10 mouse cellular contexts compared by ENCODE assay signal in the genomic region with DNA sequence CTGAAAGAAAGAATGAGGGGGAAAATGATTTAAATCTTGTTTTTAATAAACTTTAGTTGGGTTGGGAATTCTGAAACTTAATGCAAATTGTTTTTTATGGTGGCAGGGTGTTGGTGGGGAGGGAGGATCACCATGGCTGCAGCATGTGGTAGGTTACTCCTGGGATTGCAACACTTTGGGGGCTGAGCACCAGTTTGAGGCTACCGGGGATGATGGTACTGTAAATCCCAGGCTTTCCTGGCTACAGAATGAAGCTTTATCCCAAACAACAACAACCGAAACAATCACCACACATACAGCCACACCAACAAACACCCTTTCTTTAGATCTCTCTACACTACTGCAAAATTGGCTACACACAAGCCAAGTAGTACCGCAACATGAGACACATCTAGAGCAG. TPM values are rescaled to one million over a fixed set of nuclear protein-coding genes. Genes with fewer than 3 reads are reported as not detected.
DNase-seq lines count a peak whose midpoint lies in the region; ATAC-seq and TF ChIP-seq lines count a peak whose summit lies in the region.
"Had no signal": no experiment of that assay in that cellular context is flagged by ENCODE, and none has a peak within 500 bp of the region (broad histone marks: within the 10 kb centered on the region; RNA-seq: fewer than 3 reads in every experiment).

No protein-coding gene starts in this region.

- H3K27ac ChIP-seq in heart, adult 2 months = peak overlapping the region; percentile 9; the same call in 1 of the 2 replicates
- no peak overlapping the region for H3K27ac ChIP-seq in limb, embryonic 12.5 days
- H3K27ac ChIP-seq in limb, embryonic 10.5 days = no peak overlapping the region
- H3K27ac ChIP-seq in hindbrain, embryonic 15.5 days (replicated peaks) = no peak overlapping the region
- H3K27ac ChIP-seq in neural tube, embryonic 15.5 days (replicated peaks) = no peak overlapping the region

- intact Hi-C loops in heart, adult 2 months (cut with DNase I) = no loop called here

- H3K4me1 ChIP-seq in heart, adult 2 months (ENCODE audit: control insufficient read depth, insufficient read depth, low read length) = peaks cover 8% of the 10 kb centered on the region
- H3K4me1 ChIP-seq in limb, embryonic 12.5 days (replicated peaks) = peaks cover 4% of the 10 kb centered on the region
- H3K4me1 ChIP-seq in limb, embryonic 10.5 days = peaks cover 15% of the 10 kb centered on the region
- H3K4me1 ChIP-seq in hindbrain, embryonic 15.5 days (replicated peaks) = peaks cover 15% of the 10 kb centered on the region
- peaks cover 13% of the 10 kb centered on the region for H3K4me1 ChIP-seq in neural tube, embryonic 15.5 days

- peak; percentile 38; the same call in 1 of the 2 replicates for TF ChIP-seq EP300 in heart, adult 2 months (IDR thresholded peaks at IDR 0.05; ENCODE audit: insufficient read depth, low read depth, low read length)

- DNase-seq in heart, adult 2 months = no peak
- no peak for DNase-seq in heart, adult 9 months (ENCODE audit: low spot score in 2 of 2)
- DNase-seq in limb, embryonic 10.5 days (ENCODE audit: low spot score) = no peak
- DNase-seq in frontal cortex, adult 2 months (ENCODE audit: extremely low spot score in 1 of 2, low spot score in 1 of 2) = no peak
- no peak for DNase-seq in natural killer cell, adult 2 months (ENCODE audit: low spot score in 2 of 2)
- DNase-seq: B cell, adult 2 months; lung, postnatal 4 days had no signal

- WGBS in heart, adult 2 months = 71% methylated on average over 3 of the region's 3 CpGs
- 91% methylated on average over 3 of the region's 3 CpGs for WGBS in limb, embryonic 12.5 days
- 81% methylated on average over 3 of the region's 3 CpGs for WGBS in limb, embryonic 10.5 days
- WGBS in hindbrain, embryonic 15.5 days = 84% methylated on average over 3 of the region's 3 CpGs
- 90% methylated on average over 3 of the region's 3 CpGs for WGBS in neural tube, embryonic 15.5 days

- TF ChIP-seq CTCF in heart, adult 2 months (IDR thresholded peaks at IDR 0.05) = no peak

- no peaks in the 10 kb centered on the region for H3K9me3 ChIP-seq in limb, embryonic 12.5 days
- H3K9me3 ChIP-seq in limb, embryonic 10.5 days (replicated peaks) = no peaks in the 10 kb centered on the region
- no peaks in the 10 kb centered on the region for H3K9me3 ChIP-seq in hindbrain, embryonic 15.5 days
- H3K9me3 ChIP-seq in neural tube, embryonic 15.5 days (replicated peaks) = no peaks in the 10 kb centered on the region

- H3K36me3 ChIP-seq in heart, adult 2 months (ENCODE audit: control insufficient read depth, insufficient read depth, low read length) = peaks cover 43% of the 10 kb centered on the region
- H3K36me3 ChIP-seq in limb, embryonic 12.5 days = no peaks in the 10 kb centered on the region
- no peaks in the 10 kb centered on the region for H3K36me3 ChIP-seq in limb, embryonic 10.5 days
- no peaks in the 10 kb centered on the region for H3K36me3 ChIP-seq in hindbrain, embryonic 15.5 days
- H3K36me3 ChIP-seq in neural tube, embryonic 15.5 days = no peaks in the 10 kb centered on the region

- H3K27me3 ChIP-seq in heart, adult 2 months (ENCODE audit: control insufficient read depth, insufficient read depth, low read length) = no peaks in the 10 kb centered on the region
- H3K27me3 ChIP-seq in limb, embryonic 12.5 days = peaks cover 13% of the 10 kb centered on the region
- peaks cover 18% of the 10 kb centered on the region for H3K27me3 ChIP-seq in limb, embryonic 10.5 days (ENCODE audit: low read depth, poor library complexity, severe bottlenecking)
- H3K27me3 ChIP-seq in hindbrain, embryonic 15.5 days = no peaks in the 10 kb centered on the region
- H3K27me3 ChIP-seq in neural tube, embryonic 15.5 days (replicated peaks) = no peaks in the 10 kb centered on the region

- no peaks in the 10 kb centered on the region for H3K79me2 ChIP-seq in heart, adult 2 months (replicated peaks; ENCODE audit: control insufficient read depth, insufficient read depth, low read length)

- ATAC-seq in limb, embryonic 12.5 days (ENCODE audit: insufficient number of reproducible peaks, insufficient read depth, low FRiP score, low TSS enrichment, low read depth) = no peak
- ATAC-seq in hindbrain, embryonic 15.5 days (ENCODE audit: low FRiP score, low read depth) = no peak
- ATAC-seq in neural tube, embryonic 15.5 days (ENCODE audit: low FRiP score) = no peak

- no peak overlapping the region for H3K4me3 ChIP-seq in heart, adult 2 months
- H3K4me3 ChIP-seq in limb, embryonic 12.5 days (replicated peaks) = no peak overlapping the region
- H3K4me3 ChIP-seq in limb, embryonic 10.5 days = no peak overlapping the region
- peak overlapping the region; percentile 89 for H3K4me3 ChIP-seq in hindbrain, embryonic 15.5 days
- H3K4me3 ChIP-seq in neural tube, embryonic 15.5 days (replicated peaks) = no peak overlapping the region

- no peak overlapping the region for H3K9ac ChIP-seq in heart, adult 2 months (ENCODE audit: low read depth, low read length)
- no peak overlapping the region for H3K9ac ChIP-seq in limb, embryonic 12.5 days (replicated peaks)
- H3K9ac ChIP-seq in hindbrain, embryonic 15.5 days = no peak overlapping the region
- no peak overlapping the region for H3K9ac ChIP-seq in neural tube, embryonic 15.5 days (replicated peaks)

- peak overlapping the region; percentile 94; the same call in 1 of the 2 replicates for H3K4me2 ChIP-seq in limb, embryonic 12.5 days
- peak overlapping the region; percentile 84 for H3K4me2 ChIP-seq in hindbrain, embryonic 15.5 days
- peak overlapping the region; percentile 74 for H3K4me2 ChIP-seq in neural tube, embryonic 15.5 days

- TF ChIP-seq POLR2A in heart, adult 2 months (IDR thresholded peaks at IDR 0.05; ENCODE audit: insufficient read depth, low read depth, low read length) = no peak

RNA-seq across cellular contexts. Expression of gene Fhl2, which starts 34.4 kb away (rescaled TPM):
- total RNA-seq in heart, adult 2 months (2021) = 1,000 to 10,000 TPM; 1,721 to 1,764 TPM
- polyA plus RNA-seq in heart, adult 2 months (2012; rRNA removed) = 1,853 and 3,161 TPM in 2 replicates
- polyA plus RNA-seq in limb, embryonic 12.5 days (2016; fragmentation: Nextera tagmentation; extraction: Ambion mirVana) = 13.9 and 14.6 TPM in 2 replicates
- 4.8 and 9.1 TPM in 2 replicates for polyA plus RNA-seq in limb, embryonic 10.5 days (2016; fragmentation: Nextera tagmentation; extraction: Ambion mirVana)
- polyA plus RNA-seq in hindbrain, embryonic 15.5 days (2015; fragmentation: Nextera tagmentation; extraction: Ambion mirVana) = 26.0 and 26.2 TPM in 2 replicates
- 31.4 and 32.3 TPM in 2 replicates for polyA plus RNA-seq in neural tube, embryonic 15.5 days (2015; fragmentation: Nextera tagmentation; extraction: Ambion mirVana)
- polyA plus RNA-seq in frontal cortex, adult 2 months (2012; rRNA removed) = 73.6 and 80.4 TPM in 2 replicates

Comparison
In these comparisons a context has a peak if more than half of its experiments do, and no peak if none do; other contexts are left out.
1. RNA of gene Fhl2, which starts 34.4 kb away (polyA plus RNA-seq): 1,853 to 3,161 TPM in heart, adult 2 months; 73.6 to 80.4 TPM in frontal cortex, adult 2 months, 31.4 to 32.3 TPM in neural tube, embryonic 15.5 days, 26.0 to 26.2 TPM in hindbrain, embryonic 15.5 days, 13.9 to 14.6 TPM in limb, embryonic 12.5 days and 4.8 to 9.1 TPM in limb, embryonic 10.5 days; every median in the first group is over 10 times any median in the second.
2. Peak in every context shown above with its lines, with median percentiles within 50 percentile points of each other: H3K4me2 ChIP-seq.